15 mouse cellular contexts compared by ENCODE assay signal in genomic region chr11:86956363-86956762, GRCm38 (mm10). TPM values are rescaled to one million over a fixed set of nuclear protein-coding genes. Genes with fewer than 3 reads are reported as not detected.
DNase-seq lines count a peak whose midpoint lies in the region; ATAC-seq and TF ChIP-seq lines count a peak whose summit lies in the region.
"Had no signal": no experiment of that assay in that cellular context is flagged by ENCODE, and none has a peak within 500 bp of the region (broad histone marks: within the 10 kb centered on the region; RNA-seq: fewer than 3 reads in every experiment).

No protein-coding gene starts in this region.

- H3K4me1 ChIP-seq in kidney, embryonic 15.5 days = peaks cover 86% of the 10 kb centered on the region
- H3K4me1 ChIP-seq in hindbrain, embryonic 13.5 days (replicated peaks) = peaks cover 53% of the 10 kb centered on the region
- H3K4me1 ChIP-seq in forebrain, embryonic 16.5 days (replicated peaks; ENCODE audit: control insufficient read depth, insufficient read depth, low read length) = 0 out of 2 replicates have a peak, but pooled peaks cover 3% of the 10 kb centered on the region

- H3K27ac ChIP-seq in kidney, embryonic 15.5 days = peak overlapping the region; percentile 61
- no peak overlapping the region for H3K27ac ChIP-seq in hindbrain, embryonic 13.5 days
- no peak overlapping the region for H3K27ac ChIP-seq in left cerebral cortex, adult 2 months
- H3K27ac ChIP-seq in forebrain, embryonic 16.5 days (ENCODE audit: low read length) = no peak overlapping the region
- H3K27ac ChIP-seq: liver, embryonic 13.5 days; neural tube, embryonic 15.5 days; stomach, embryonic 15.5 days had no signal

- DNase-seq in kidney, adult 8-10 months = no peak
- peak; percentile 57 for DNase-seq in 416B (ENCODE audit: low read depth)
- peak; percentile 27 for DNase-seq in CD4-positive helper T cell, adult 2 months (ENCODE audit: low read depth, low spot score)
- DNase-seq in induced T-regulatory cell, adult 2 months (ENCODE audit: low read depth) = peak; percentile 27
- no peak for DNase-seq in left cerebral cortex, adult 2 months (ENCODE audit: extremely low spot score in 1 of 2, low spot score in 2 of 2)
- DNase-seq: gastrocnemius, postnatal 14 days; kidney, adult 18-20 months; liver, embryonic 13.5 days; midbrain, embryonic 14.5 days; right cerebral cortex, postnatal 25 days had no signal

- no peaks in the 10 kb centered on the region for H3K36me3 ChIP-seq in kidney, embryonic 15.5 days
- H3K36me3 ChIP-seq in hindbrain, embryonic 13.5 days = no peaks in the 10 kb centered on the region
- H3K36me3 ChIP-seq in forebrain, embryonic 16.5 days (ENCODE audit: control insufficient read depth, insufficient read depth) = no peaks in the 10 kb centered on the region
- H3K36me3 ChIP-seq: liver, embryonic 13.5 days; neural tube, embryonic 15.5 days; stomach, embryonic 15.5 days had no signal

- H3K27me3 ChIP-seq in kidney, embryonic 15.5 days = no peaks in the 10 kb centered on the region
- no peaks in the 10 kb centered on the region for H3K27me3 ChIP-seq in hindbrain, embryonic 13.5 days
- H3K27me3 ChIP-seq in forebrain, embryonic 16.5 days (replicated peaks; ENCODE audit: control insufficient read depth, insufficient read depth, low read length) = no peaks in the 10 kb centered on the region
- H3K27me3 ChIP-seq: liver, embryonic 13.5 days; neural tube, embryonic 15.5 days; stomach, embryonic 15.5 days had no signal

- no peak overlapping the region for H3K4me2 ChIP-seq in kidney, embryonic 15.5 days
- H3K4me2 ChIP-seq in hindbrain, embryonic 13.5 days = no peak overlapping the region
- no peak overlapping the region for H3K4me2 ChIP-seq in forebrain, embryonic 16.5 days (ENCODE audit: low read length)
- H3K4me2 ChIP-seq: liver, embryonic 13.5 days; neural tube, embryonic 15.5 days; stomach, embryonic 15.5 days had no signal

- 51% methylated on average over 2 of the region's 2 CpGs for WGBS in kidney, embryonic 15.5 days
- WGBS in hindbrain, embryonic 13.5 days = 83% methylated on average over 2 of the region's 2 CpGs
- 81% methylated on average over 2 of the region's 2 CpGs for WGBS in forebrain, embryonic 16.5 days

- no peaks in the 10 kb centered on the region for H3K9me3 ChIP-seq in kidney, embryonic 15.5 days (replicated peaks)
- H3K9me3 ChIP-seq in hindbrain, embryonic 13.5 days = no peaks in the 10 kb centered on the region
- H3K9me3 ChIP-seq in forebrain, embryonic 16.5 days (ENCODE audit: control insufficient read depth, low read length) = no peaks in the 10 kb centered on the region
- H3K9me3 ChIP-seq: liver, embryonic 13.5 days; neural tube, embryonic 15.5 days; stomach, embryonic 15.5 days had no signal

- intact Hi-C loops in left cerebral cortex, adult 2 months (cut with DNase I) = loop anchor here (5.0 kb wide), 1 partner anchor 39 kb away; no protein-coding TSS in a partner anchor

- no peak overlapping the region for H3K4me3 ChIP-seq in kidney, embryonic 15.5 days (replicated peaks)
- H3K4me3 ChIP-seq in hindbrain, embryonic 13.5 days = no peak overlapping the region
- H3K4me3 ChIP-seq in left cerebral cortex, adult 2 months = no peak overlapping the region
- H3K4me3 ChIP-seq in forebrain, embryonic 16.5 days (replicated peaks; ENCODE audit: low read length) = no peak overlapping the region
- H3K4me3 ChIP-seq: liver, embryonic 13.5 days; neural tube, embryonic 15.5 days; stomach, embryonic 15.5 days had no signal

- no peak for TF ChIP-seq CTCF in left cerebral cortex, adult 2 months (IDR thresholded peaks at IDR 0.05)

- ATAC-seq in kidney, embryonic 15.5 days (replicated peaks; ENCODE audit: low FRiP score) = no peak
- no peak for ATAC-seq in hindbrain, embryonic 13.5 days (ENCODE audit: low FRiP score)
- no peak for ATAC-seq in forebrain, embryonic 16.5 days

- H3K9ac ChIP-seq in kidney, embryonic 15.5 days = no peak overlapping the region
- H3K9ac ChIP-seq in hindbrain, embryonic 13.5 days = no peak overlapping the region
- H3K9ac ChIP-seq in forebrain, embryonic 16.5 days (replicated peaks; ENCODE audit: low read depth, low read length) = no peak overlapping the region
- H3K9ac ChIP-seq: liver, embryonic 13.5 days; neural tube, embryonic 15.5 days; stomach, embryonic 15.5 days had no signal

RNA-seq across cellular contexts. Expression of gene Ypel2, which starts 37.1 kb away (rescaled TPM):
- 10.1 and 10.4 TPM in 2 replicates for polyA plus RNA-seq in kidney, embryonic 15.5 days (2015; fragmentation: Nextera tagmentation; extraction: Ambion mirVana)
- 4.7 and 5.0 TPM in 2 replicates for polyA plus RNA-seq in hindbrain, embryonic 13.5 days (2015; fragmentation: Nextera tagmentation; extraction: Ambion mirVana)
- 10 to 100 TPM; 42.8 to 45.5 TPM for total RNA-seq in left cerebral cortex, adult 2 months (2021)
- polyA plus RNA-seq in forebrain, embryonic 16.5 days (2015; fragmentation: Nextera tagmentation; extraction: Ambion mirVana) = 7.1 and 8.1 TPM in 2 replicates

Comparison
In these comparisons a context has a peak if more than half of its experiments do, and no peak if none do; other contexts are left out.
1. DNase-seq: peak in 416B (single experiment), CD4-positive helper T cell, adult 2 months (single experiment) and induced T-regulatory cell, adult 2 months (single experiment); none in kidney, adult 8-10 months (0 of 2) and left cerebral cortex, adult 2 months (0 of 2).